Mouse (Mus musculus) neural tube, embryonic 14.5 days (tissue): ENCODE data around the gene Gfy. TPM values are rescaled to one million over a fixed set of nuclear protein-coding genes. Genes with fewer than 3 reads are reported as not detected.
"Not testable (repeated sequence)": the region's sequence is repeated elsewhere in the genome, so short reads cannot be mapped to it uniquely, and the experiment has no call there.

Experiments used
- ATAC-seq: fragments of 200-750 bp; cut with Nextera tagmentation; 2 replicates; pipeline ENCODE4 v1.8.0; 2017; ENCODE audit warnings: low read depth, mild to moderate bottlenecking, moderate TSS enrichment, moderate library complexity
- H3K27ac ChIP-seq: fragments of 300-500 bp; sonication (generic); 2 replicates; pipeline ENCODE4 v1.5.1; 2014; ENCODE audit warnings: low read depth, mild to moderate bottlenecking, control low read depth, low read length, moderate library complexity, mixed read lengths
- H3K27me3 ChIP-seq: fragments of 300-500 bp; sonication (generic); 2 replicates; pipeline ENCODE4 v1.6.1; 2014; ENCODE audit warnings: low read length; ENCODE audit not compliant: control insufficient read depth, insufficient read depth
- H3K36me3 ChIP-seq: fragments of 300-500 bp; sonication (generic); 2 replicates; pipeline ENCODE4 v1.6.1; 2014; ENCODE audit warnings: low read length, mixed read lengths; ENCODE audit not compliant: control insufficient read depth, insufficient read depth
- H3K4me1 ChIP-seq: fragments of 300-500 bp; sonication (generic); 2 replicates; pipeline ENCODE4 v1.6.1; 2014; ENCODE audit warnings: low read length; ENCODE audit not compliant: control insufficient read depth, insufficient read depth
- H3K4me2 ChIP-seq: fragments of 300-500 bp; sonication (generic); 2 replicates; pipeline ENCODE4 v1.6.1; 2014; ENCODE audit warnings: mild to moderate bottlenecking, low read depth, low read length, control low read depth
- H3K4me3 ChIP-seq: fragments of 300-500 bp; sonication (generic); 2 replicates; pipeline ENCODE4 v1.5.1; 2014; ENCODE audit warnings: low read depth, low read length, control low read depth, mixed read lengths
- H3K9ac ChIP-seq: fragments of 300-500 bp; sonication (generic); replicated peaks from 2 replicates; pipeline ENCODE4 v1.6.1; 2014; ENCODE audit warnings: low read depth, mild to moderate bottlenecking, control low read depth, low read length, mixed read lengths
- H3K9me3 ChIP-seq: fragments of 300-500 bp; sonication (generic); 2 replicates; pipeline ENCODE4 v1.6.1; 2016; ENCODE audit warnings: low read length; ENCODE audit not compliant: control insufficient read depth
- WGBS: fragments of 180-500 bp; shearing (Covaris S2); extraction: QIAGEN DNeasy Blood & Tissue Kit; methylation state at CpG from one replicate; pipeline ENCODE4 v1.1.7; 2014; 5-methylcytosine and 5-hydroxymethylcytosine counted together
- polyA plus RNA-seq: library from polyadenylated mRNA; unstranded; fragments of >200 nt; fragmentation: Nextera tagmentation; extraction: Ambion mirVana; gene quantifications from 2 replicates; pipeline ENCODE4 v1.2.1, GENCODE M21; 2014

The Gfy gene
- polyA plus RNA-seq, 1 experiment from 2014 or later, result not detected

DNA sequence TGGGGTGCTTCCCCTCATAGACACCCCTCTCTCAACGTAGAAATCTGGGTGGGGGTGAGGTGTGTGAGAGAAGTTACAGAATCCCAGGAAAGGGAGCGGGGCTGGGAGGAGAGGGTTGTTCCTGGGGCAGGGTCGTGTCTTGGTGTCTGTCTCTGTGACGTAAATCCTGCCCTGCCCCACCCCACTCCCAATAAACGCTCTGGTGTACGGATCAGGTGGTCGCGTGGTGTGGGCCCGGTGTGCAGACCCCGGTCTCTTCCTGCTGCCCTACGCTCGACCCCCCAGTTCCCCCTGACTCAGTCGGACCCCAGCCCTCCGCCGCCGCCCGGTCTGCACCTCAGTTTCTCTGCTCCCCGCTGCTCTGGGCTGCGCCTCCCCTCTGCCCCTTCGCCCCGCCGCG, 3.4 kb downstream of the Gfy start:
- no peak for ATAC-seq
- no peak overlapping the region; the same call in 1 of the 2 replicates for H3K4me3 ChIP-seq
- 2% methylated on average over 22 of the region's 23 CpGs for WGBS
- no peaks in the 10 kb centered on the region for H3K9me3 ChIP-seq
- H3K27me3 ChIP-seq, result peaks cover 54% of the 10 kb centered on the region
- H3K9ac ChIP-seq, result no peak overlapping the region
- no peaks in the 10 kb centered on the region for H3K36me3 ChIP-seq
- H3K27ac ChIP-seq, result no peak overlapping the region
- H3K4me1 ChIP-seq, result no peaks in the 10 kb centered on the region
- peak overlapping the region; percentile 16; the same call in 1 of the 2 replicates for H3K4me2 ChIP-seq

DNA sequence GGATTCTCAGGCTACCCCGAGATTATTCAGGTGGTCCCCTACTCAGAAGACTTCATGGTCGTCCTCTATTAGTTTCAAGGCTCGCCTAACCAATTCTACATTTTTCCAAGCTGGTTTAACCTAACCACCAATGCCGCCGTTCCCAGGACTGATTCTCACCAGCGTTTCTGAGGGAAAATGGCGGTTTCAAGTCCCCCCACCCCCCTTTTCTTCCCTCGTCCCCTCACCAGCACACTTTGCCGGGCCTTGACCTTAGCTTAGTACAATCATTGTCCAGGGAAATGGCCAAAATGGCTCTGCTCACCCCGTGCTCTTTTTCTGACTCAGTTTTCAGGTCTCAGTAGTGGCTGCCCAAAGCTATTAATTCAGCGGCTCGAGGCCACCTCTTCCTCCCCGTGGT, 4.0 kb downstream of the Gfy start:
- Histone ChIP-seq H3K9me3 (no peaks in the 10 kb centered on the region), H3K27me3 (peaks cover 49% of the 10 kb centered on the region), H3K4me2 (no peak overlapping the region), H3K9ac (no peak overlapping the region), H3K4me1 (no peaks in the 10 kb centered on the region), H3K4me3 (no peak overlapping the region), H3K27ac (no peak overlapping the region), H3K36me3 (no peaks in the 10 kb centered on the region)
- no peak for ATAC-seq
- WGBS, result 3% methylated on average over 13 of the region's 13 CpGs

DNA sequence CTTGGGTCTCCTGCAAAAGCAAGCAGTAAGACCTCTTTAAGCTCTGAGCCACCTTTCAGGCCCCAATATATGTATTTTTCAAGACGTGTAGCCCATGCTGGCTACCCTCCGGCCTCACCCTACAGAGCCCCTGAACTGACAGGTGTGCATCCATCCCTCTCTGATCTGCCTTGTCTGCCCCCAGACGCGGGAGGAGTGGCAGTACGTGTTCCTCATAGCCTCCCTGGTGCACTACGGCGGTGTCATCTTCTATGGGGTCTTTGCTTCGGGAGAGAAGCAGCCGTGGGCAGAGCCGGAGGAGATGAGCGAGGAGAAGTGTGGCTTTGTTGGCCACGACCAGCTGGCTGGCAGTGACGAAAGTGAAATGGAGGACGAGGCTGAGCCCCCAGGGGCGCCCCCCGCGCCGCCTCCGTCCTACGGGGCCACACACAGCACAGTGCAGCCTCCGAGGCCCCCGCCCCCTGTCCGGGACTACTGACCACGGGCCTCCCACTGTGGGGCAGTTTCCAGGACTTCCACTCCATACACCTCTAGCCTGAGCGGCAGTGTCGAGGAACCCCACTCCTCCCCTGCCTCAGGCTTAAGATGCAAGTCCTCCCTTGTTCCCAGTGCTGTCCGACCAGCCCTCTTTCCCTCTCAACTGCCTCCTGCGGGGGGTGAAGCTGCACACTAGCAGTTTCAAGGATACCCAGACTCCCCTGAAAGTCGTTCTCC, 4.6 kb downstream of the Gfy start:
- 3% methylated on average over 29 of the region's 29 CpGs for WGBS

DNA sequence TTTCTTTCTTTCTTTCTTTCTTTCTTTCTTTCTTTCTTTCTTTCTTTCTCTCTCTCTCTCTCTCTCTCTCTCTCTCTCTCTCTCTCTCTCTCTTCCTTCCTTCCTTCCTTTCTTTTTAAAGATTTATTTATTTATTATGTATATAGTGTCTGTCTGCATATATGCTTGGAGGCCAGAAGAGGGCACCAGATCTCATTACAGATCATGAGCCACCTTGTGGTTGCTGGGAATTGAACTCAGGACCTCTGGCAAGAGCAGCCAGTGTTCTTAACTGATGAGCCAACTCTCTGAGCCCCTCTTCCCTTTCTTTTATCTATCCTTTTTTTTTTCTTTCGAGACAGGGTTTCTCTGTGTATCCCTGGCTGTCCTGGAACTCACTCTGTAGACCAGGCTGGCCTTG, 5.6 kb downstream of the Gfy start:
- H3K27ac ChIP-seq, H3K9ac ChIP-seq, H3K4me2 ChIP-seq, H3K9me3 ChIP-seq, H3K4me3 ChIP-seq, ATAC-seq, H3K4me1 ChIP-seq, H3K36me3 ChIP-seq: not testable (repeated sequence)
- WGBS, result 69% methylated on average over 1 of the region's 1 CpGs
- peaks cover 43% of the 10 kb centered on the region for H3K27me3 ChIP-seq

More for the DNA sequence above, 4.6 kb downstream of the Gfy start:
- Histone ChIP-seq H3K36me3 (no peaks in the 10 kb centered on the region), H3K9me3 (no peaks in the 10 kb centered on the region), H3K4me3 (no peak overlapping the region), H3K9ac (no peak overlapping the region), H3K27ac (no peak overlapping the region), H3K4me1 (no peaks in the 10 kb centered on the region), H3K4me2 (no peak overlapping the region), H3K27me3 (peaks cover 43% of the 10 kb centered on the region)
- peak; percentile 46; the same call in 1 of the 2 replicates for ATAC-seq

DNA sequence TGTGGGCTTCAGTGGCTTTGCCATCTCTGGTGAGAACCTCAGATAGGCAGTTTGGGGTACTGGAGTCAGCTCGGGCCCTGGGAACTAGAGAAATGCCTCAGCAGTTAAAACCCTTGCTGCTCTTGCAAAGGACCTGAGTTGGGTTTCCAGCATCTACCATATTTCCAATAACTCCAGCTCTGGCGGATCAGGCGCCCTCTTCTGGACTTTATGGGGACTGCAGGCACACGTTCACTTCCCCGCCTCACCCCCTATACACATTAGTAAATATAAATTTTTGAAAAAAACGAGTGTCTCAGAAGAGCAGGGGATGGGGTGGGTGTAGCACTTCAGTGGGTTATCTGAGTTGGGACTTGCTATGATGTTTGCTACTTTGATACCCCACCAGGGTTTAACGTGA, 6.4 kb downstream of the Gfy start:
- Histone ChIP-seq H3K4me2 (no peak overlapping the region), H3K27me3 (peaks cover 42% of the 10 kb centered on the region), H3K27ac (no peak overlapping the region), H3K36me3 (no peaks in the 10 kb centered on the region), H3K4me3 (no peak overlapping the region), H3K4me1 (no peaks in the 10 kb centered on the region), H3K9ac (no peak overlapping the region), H3K9me3 (no peaks in the 10 kb centered on the region)
- 58% methylated on average over 7 of the region's 7 CpGs for WGBS
- ATAC-seq, result no peak

DNA sequence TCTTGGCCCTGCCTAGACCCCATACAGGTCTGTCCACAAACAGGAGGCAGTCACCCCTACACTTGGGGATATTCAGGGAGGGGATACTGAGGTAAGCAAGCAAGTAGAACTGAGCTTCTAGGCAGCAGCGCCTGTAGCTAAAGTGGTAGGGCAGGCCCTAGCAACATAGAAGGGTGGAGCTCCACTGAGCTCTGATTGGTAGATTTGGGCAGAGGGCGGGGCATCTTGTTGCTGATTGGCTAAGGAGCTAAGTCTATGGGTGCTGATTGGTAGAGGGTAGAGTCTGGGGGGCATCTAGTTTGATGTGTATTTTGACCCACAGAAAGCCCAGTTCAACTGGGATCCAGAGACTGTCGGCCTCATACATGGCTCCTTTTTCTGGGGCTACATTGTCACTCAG, 9.9 kb downstream of the Gfy start:
- ATAC-seq, result no peak
- no peaks in the 10 kb centered on the region for H3K36me3 ChIP-seq
- H3K9ac ChIP-seq, result no peak overlapping the region
- H3K27ac ChIP-seq, result no peak overlapping the region
- H3K27me3 ChIP-seq, result peaks cover 47% of the 10 kb centered on the region
- no peaks in the 10 kb centered on the region for H3K4me1 ChIP-seq
- no peak overlapping the region for H3K4me3 ChIP-seq
- 89% methylated on average over 3 of the region's 3 CpGs for WGBS
- H3K4me2 ChIP-seq, result no peak overlapping the region
- no peaks in the 10 kb centered on the region for H3K9me3 ChIP-seq

DNA sequence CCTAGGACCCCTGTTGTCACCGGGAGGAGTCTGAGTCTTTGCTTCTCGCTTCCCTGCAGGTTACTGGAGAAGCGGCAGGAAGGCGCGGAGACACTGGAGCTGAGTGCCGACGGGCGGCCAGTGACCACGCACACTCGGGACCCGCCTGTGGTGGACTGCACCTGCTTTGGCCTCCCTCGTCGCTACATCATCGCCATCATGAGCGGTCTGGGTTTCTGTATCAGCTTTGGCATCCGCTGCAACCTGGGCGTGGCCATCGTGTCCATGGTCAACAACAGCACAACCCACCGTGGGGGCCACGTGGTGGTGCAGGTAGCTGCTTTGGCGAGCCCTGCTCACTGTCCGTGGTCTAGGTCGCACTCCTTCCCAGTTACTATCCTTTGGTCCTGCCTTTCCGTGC, 10.7 kb downstream of the Gfy start:
- Histone ChIP-seq H3K27me3 (peaks cover 50% of the 10 kb centered on the region), H3K36me3 (no peaks in the 10 kb centered on the region), H3K4me3 (peak overlapping the region; percentile 11; the same call in 1 of the 2 replicates), H3K27ac (no peak overlapping the region), H3K4me2 (peak overlapping the region; percentile 11; the same call in 1 of the 2 replicates), H3K9ac (no peak overlapping the region), H3K4me1 (no peaks in the 10 kb centered on the region), H3K9me3 (no peaks in the 10 kb centered on the region)
- no peak for ATAC-seq
- WGBS, result 2% methylated on average over 24 of the region's 24 CpGs

DNA sequence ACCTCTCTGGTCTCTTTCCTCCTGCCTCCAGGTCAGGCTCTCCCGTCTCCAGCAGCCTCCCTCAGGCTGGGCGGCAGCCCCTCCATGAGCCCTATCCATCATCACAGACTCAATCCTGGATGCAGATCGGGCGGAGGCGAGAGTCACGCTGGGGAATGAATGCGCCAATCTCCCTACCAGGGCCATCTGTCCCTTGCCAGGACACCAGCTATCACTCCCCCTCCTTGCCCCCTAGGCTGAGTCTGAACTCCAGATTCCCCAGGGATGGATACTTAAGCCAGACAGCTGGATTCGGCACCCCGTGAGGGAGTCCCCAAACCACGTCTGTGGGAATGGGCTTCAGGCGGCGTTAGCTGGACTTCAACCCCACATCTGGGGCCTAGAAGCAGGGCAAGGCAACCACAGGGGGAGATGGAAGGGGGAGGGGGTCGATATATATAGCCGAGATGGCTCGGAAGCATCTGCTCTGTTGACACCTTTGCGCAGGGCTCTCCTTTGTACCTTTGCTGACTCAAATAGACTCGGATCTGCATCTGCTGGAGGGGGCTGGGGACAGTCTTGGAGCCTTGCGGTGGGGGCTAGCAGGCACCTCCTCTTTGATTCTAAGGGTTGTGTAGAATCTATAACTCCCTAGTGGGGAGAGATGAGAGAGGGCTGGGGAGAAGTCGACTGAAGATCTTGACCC, 11.5 kb downstream of the Gfy start:
- H3K4me2 ChIP-seq, result peak overlapping the region; percentile 11; the same call in 1 of the 2 replicates
- peaks cover 58% of the 10 kb centered on the region for H3K27me3 ChIP-seq
- H3K9ac ChIP-seq, result no peak overlapping the region

DNA sequence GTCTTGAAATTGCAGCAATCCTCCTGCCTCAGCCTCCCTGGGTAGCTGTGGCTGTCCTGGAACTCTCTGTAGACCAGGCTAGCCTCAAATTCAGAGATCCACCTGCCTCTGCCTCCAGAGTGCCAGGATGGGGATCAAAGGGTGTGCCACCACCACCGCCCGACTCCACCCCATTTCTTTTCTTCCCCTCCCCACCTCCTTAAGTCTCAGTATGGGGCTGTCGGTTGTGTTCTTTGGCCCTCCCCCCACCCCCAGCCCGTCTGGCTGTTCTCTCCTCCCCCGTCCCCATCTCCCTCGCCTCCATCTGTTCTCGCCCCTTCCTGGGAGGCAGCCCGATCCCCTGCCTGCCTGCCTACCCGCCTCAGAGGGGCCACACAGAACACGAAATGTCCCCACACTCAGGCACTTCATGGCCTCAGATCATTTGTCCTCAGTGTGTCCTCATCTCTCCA, 12.4 kb downstream of the Gfy start:
- Histone ChIP-seq H3K4me2 (no peak overlapping the region), H3K27me3 (peaks cover 58% of the 10 kb centered on the region), H3K9ac (no peak overlapping the region), H3K9me3 (no peaks in the 10 kb centered on the region), H3K27ac (no peak overlapping the region), H3K4me1 (no peaks in the 10 kb centered on the region), H3K4me3 (no peak overlapping the region), H3K36me3 (no peaks in the 10 kb centered on the region)
- ATAC-seq, result no peak
- 25% methylated on average over 10 of the region's 10 CpGs for whole genome bisulfite sequencing

More for the DNA sequence above, 11.5 kb downstream of the Gfy start:
- Histone ChIP-seq H3K4me3 (no peak overlapping the region), H3K4me1 (no peaks in the 10 kb centered on the region), H3K9me3 (no peaks in the 10 kb centered on the region), H3K27ac (no peak overlapping the region), H3K36me3 (no peaks in the 10 kb centered on the region)
- WGBS, result 5% methylated on average over 19 of the region's 19 CpGs
- no peak for ATAC-seq
